Mouse (Mus musculus): ENCODE results near the gene Fbxo3. TPM values are rescaled to one million over a fixed set of nuclear protein-coding genes. Genes with fewer than 3 reads are reported as not detected.
"Not testable (repeated sequence)": the region's sequence is repeated elsewhere in the genome, so short reads cannot be mapped to it uniquely, and the experiment has no call there.

Fbxo3 gene
- 49.8 and 54.2 TPM in 2 replicates for total RNA-seq (2015)
- total RNA-seq (2017) = 49.2 and 49.9 TPM in 2 replicates

- ATAC-seq (ENCODE audit: poor library complexity, severe bottlenecking) = peak; percentile 87
Measured at GRCm38 (mm10) chr2:104027458-104028138, at the start of gene Fbxo3. Gene Fbxo3, plus strand, starts transcription at chr2:104027721.

- peak; percentile 88 for ATAC-seq (ENCODE audit: poor library complexity, severe bottlenecking)
Measured at GRCm38 (mm10) chr2:103982250-103982649, 45.3 kb upstream of the Fbxo3 start.

DNA sequence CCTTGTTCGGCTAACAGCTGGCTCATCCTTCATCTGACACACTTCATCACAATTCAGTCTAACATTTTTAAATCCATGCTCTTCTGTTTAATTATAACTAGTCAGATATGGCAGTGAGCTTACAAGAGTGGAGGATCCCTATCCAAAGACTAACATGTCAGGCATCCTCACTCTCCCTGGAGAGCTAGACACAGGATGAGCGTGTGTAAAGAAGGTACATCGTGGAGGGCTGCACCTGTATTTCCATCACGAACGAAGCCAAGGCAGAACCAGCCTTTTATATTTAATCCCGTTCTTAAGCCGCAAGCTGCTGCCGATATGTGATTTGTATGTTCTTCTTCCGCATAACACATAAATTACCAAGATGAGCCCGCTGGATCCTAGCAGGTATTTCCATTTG lies 44.4 kb upstream of the Fbxo3 start:
- ATAC-seq (ENCODE audit: poor library complexity, severe bottlenecking) = no peak

DNA sequence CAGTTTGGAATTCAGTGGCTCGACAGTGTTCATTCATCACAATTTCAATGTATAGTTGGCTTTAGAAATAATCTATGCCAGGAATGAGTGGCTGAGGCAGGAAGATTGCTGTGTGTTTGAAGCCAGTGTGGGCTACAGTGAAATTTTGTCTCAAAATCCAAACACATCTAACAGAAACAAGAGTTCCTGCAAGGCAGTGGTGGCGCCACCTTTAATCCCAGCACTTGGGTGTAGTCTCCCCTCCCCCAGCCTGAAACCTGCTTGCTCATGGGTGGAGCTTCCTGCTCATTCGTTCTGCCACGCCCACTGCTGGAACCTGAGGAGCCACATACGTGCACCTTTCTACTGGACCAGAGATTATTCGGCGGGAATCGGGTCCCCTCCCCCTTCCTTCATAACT lies 39.9 kb upstream of the Fbxo3 start:
- not testable (repeated sequence) for ATAC-seq (ENCODE audit: poor library complexity, severe bottlenecking)

DNA sequence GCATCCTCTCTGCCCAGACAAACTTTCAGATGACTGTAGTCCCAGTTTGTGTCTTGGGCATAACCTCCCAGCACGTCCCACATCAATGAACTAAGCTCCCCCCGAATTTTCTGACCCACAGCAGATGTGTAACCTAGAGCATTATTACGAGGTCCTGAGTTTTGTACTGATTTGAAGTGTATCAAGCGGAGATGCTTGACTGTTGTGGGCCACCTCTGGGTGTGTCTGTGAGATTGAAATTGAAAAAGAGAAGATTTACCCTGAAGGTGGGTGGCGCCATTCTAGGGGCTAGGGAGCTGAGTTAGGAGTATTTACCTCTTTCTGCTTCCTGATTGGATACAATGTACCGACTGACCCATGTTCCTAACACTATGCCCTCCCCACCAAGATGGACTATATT lies 37.8 kb upstream of the Fbxo3 start:
- ATAC-seq (ENCODE audit: poor library complexity, severe bottlenecking) = no peak

- peak; percentile 35; the same call in 1 of the 2 replicates for ATAC-seq (ENCODE audit: poor library complexity, severe bottlenecking)
Measured at GRCm38 (mm10) chr2:103991303-103991702, 36.2 kb upstream of the Fbxo3 start.

GRCm38 (mm10) chr2:103992162-103992561 lies 35.4 kb upstream of the Fbxo3 start:
- no peak for ATAC-seq (ENCODE audit: poor library complexity, severe bottlenecking)

DNA sequence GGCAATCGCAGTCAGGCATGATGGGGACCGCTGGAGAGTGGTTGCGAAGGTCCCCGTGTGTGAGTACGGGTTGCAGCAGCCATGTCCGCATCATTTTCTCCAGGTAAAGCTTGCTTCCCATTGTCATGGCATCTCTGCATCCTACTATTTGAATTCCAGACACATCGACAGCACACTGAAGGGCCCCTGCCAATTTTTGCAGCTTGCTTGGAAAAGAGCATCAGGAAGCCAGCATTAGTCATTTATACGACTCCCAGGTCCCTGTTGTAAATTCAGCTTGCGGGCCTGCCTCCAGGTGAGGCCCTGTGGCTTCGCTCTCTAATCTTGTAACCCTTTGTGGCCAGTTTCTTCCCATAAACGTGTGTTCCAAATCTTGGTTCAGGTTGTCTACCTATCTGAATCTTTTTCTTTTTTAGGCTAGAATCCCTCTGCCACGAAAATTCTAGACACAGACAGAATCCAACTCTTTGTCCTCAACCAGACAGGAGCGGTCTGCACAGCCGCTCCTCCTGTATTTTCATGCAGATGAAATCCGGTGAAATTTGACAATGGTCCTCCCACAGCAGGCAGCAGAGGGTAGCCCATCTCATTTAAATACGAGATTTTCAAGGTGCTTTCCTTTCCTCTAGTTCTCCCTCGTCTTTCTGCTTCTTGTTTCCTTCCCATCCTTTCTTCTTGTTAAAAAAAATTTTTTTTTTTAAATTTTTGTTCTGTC lies 34.7 kb upstream of the Fbxo3 start:
- ATAC-seq (ENCODE audit: poor library complexity, severe bottlenecking) = no peak

DNA sequence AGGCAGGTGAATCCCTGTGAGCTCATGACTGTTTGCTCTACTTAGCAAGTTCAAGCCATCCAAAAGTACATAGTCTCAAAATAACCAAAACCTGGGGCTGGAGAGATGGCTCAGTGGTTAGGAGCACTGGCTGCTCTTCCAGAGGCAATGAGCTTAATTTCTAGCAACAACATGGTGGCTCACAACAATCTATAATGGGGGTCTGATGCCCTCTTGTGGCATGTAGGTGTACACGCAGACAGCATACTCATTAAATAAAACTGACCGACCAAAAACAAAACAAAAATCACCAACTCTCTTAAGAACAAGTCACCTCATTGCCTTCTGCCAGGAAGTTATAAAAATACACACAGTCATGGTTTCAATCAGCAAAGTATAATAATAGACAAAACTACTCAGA lies 26.4 kb upstream of the Fbxo3 start:
- ATAC-seq (ENCODE audit: poor library complexity, severe bottlenecking) = peak; percentile 92

- no peak for ATAC-seq (ENCODE audit: poor library complexity, severe bottlenecking)
Measured at GRCm38 (mm10) chr2:104001861-104002260, 25.7 kb upstream of the Fbxo3 start.

DNA sequence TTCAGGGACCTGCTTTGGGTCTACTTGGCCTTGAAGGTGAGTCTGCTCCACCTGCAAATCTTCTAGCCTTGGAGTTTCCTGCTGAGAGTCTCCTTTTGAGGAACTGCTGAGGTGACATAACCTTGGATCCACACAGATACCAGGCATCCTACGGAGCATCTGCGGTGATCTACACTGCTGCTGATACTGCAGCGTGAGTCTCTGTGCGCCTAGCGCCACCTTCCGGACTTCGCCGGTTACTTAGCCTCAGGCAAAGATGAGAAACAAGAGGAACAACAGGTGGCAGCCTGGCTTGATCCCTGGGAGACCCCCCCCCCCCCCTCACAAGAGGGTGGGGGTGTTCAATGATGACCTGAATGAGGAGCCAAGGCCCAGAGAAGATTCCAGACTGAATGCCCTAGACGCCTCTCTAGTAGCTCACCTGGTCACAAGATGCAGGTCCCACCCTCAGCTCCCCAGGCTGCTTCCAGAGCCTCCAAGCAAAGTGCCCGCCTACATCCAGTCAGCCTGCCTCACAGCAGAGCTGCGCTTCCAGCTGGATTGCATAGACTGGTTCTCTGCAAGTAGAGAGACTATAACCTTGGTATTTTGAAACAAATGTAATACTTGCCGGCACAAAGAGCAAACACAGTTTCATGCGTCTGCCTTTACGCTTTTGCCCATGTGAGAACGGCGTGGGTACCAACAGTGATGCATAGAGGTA lies 24.7 kb upstream of the Fbxo3 start:
- peak; percentile 85 for ATAC-seq (ENCODE audit: poor library complexity, severe bottlenecking)

GRCm38 (mm10) chr2:104007793-104008519 lies 19.6 kb upstream of the Fbxo3 start:
- no peak for ATAC-seq (ENCODE audit: poor library complexity, severe bottlenecking)

- ATAC-seq (ENCODE audit: poor library complexity, severe bottlenecking) = not testable (repeated sequence)
Measured at GRCm38 (mm10) chr2:104008853-104009252, 18.7 kb upstream of the Fbxo3 start.

DNA sequence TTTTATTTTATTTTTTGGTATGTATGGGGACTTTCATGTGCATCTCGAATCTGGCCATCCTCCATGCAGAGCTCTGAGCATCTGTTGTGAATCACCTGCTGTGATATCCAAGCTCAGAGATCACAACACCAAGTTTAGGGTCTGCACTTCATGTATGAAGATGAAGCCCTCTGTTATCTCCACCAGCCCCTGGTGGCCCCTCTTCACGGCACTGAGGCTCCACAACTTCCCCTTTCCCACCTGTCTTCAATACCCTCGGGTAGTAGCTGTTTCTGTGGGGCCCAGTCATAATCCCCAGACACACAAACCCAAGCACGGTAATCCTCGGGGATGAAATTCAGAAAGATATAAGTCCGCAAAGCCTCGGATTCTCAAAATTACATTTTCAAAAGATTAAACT lies 4.4 kb upstream of the Fbxo3 start:
- no peak for ATAC-seq (ENCODE audit: poor library complexity, severe bottlenecking)

DNA sequence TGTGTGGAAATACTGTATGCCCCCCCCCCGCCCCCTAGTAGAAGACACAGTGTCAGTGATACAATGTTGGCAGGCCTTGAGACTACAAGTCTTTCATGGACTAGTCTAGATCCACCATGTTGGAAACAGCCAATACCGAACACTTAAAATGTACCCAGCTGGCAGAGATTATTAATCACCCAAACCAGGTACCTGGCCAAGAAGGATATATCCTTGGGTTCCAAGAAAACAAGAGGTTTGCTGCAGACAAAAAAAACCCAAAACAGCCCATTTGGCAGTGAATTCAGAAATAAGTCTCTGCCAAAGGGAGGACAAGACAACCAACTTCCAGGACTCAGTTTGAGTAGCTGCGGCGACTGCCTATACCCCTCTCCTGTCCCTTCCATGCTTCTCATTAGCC lies 2.9 kb upstream of the Fbxo3 start:
- ATAC-seq (ENCODE audit: poor library complexity, severe bottlenecking) = no peak

GRCm38 (mm10) chr2:104028139-104028723 lies 710 bp downstream of the Fbxo3 start, which contains the start of gene 4931422A03Rik:
Gene 4931422A03Rik, minus strand, starts transcription at chr2:104028361.
- ATAC-seq (ENCODE audit: poor library complexity, severe bottlenecking) = peak; percentile 45

DNA sequence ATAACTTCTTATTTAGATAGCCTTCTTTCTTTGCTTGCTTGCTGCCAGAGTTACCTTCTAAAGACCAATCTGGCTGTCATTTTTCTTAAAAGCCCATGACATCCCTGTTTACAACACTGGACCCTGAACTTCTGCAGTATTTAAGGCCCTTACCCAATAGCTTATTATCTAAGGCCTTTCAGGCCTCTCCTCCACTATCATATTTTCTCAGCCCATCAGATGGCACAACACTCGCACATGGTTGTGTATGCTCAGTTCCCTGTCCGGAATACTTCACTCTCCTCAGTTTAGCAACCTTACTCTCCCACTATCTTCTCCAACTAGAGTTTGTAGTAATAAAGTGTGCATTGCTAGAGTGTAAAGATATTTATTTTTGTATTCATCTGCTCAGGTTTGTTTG lies 1.6 kb downstream of the Fbxo3 start:
- no peak for ATAC-seq (ENCODE audit: poor library complexity, severe bottlenecking)

DNA sequence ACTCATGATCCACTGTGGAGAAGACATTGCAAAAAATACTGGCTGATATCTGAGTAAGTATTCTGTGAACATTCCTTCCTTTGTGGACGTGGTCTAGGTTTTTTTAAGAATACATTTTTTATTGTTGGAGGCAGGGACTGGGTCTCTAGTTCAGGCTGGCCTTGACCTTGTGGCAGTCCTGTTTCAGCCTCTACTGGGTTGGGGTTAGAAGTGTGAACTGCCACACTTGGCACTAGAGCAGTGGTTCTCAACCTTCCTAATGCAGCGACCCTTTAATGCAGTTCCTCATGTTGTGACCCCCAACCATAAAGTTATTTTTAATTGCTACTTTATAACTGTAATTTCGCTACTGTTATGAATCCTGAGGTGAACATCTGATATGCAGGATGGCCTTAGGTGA lies 2.9 kb downstream of the Fbxo3 start:
- ATAC-seq (ENCODE audit: poor library complexity, severe bottlenecking) = no peak

DNA sequence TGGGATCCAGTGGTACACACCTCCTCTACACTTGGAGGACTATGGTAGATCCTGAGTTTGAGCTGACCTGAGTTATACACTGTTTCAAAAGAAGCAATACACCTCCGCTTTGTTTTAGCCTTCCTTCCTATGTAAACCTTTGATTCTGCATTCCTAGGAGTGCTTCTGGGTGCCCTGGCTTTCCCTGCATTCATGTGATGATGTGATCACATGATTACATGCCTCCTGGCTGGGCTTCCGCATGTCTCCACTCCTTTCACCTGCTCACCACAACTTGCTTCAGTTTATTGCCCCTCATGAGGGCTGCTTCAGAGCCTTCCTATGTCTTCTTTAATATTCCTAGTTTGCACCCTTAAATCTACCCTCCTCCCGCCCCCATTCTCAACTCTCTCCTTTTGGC lies 4.5 kb downstream of the Fbxo3 start:
- ATAC-seq (ENCODE audit: poor library complexity, severe bottlenecking) = no peak

GRCm38 (mm10) chr2:104034832-104035472 lies 7.4 kb downstream of the Fbxo3 start:
- peak; percentile 82 for ATAC-seq (ENCODE audit: poor library complexity, severe bottlenecking)

All from megakaryocyte, adult 5-6 weeks (primary cell).